Mouse (Mus musculus) kidney, embryonic 14.5 days (tissue): ENCODE measurements at regions not wholly inside any gene's neighbourhood (a gene's known extent, or its start where the extent isn't known, plus 50 kb on each side); places are given as distances from the start of the nearest gene placed in this dataset.

ENCODE experiments used
- ATAC-seq: fragments of 200-750 bp; cut with Nextera tagmentation; 2 replicates; pipeline ENCODE4 v1.8.0; 2017; ENCODE audit warnings: moderate number of reproducible peaks, mild to moderate bottlenecking, moderate TSS enrichment, moderate library complexity; ENCODE audit not compliant: low FRiP score, low TSS enrichment
- H3K27ac ChIP-seq: fragments of 300-500 bp; sonication (generic); 2 replicates; pipeline ENCODE4 v1.5.1; 2014; ENCODE audit warnings: low read depth, mild to moderate bottlenecking, low read length, moderate library complexity, mixed read lengths
- H3K27me3 ChIP-seq: fragments of 300-500 bp; sonication (generic); 2 replicates; pipeline ENCODE4 v1.6.1; 2014; ENCODE audit warnings: mild to moderate bottlenecking, low read length; ENCODE audit not compliant: control insufficient read depth, insufficient read depth
- H3K36me3 ChIP-seq: fragments of 300-500 bp; sonication (generic); 2 replicates; pipeline ENCODE4 v1.6.1; 2014; ENCODE audit warnings: low read length, mixed read lengths; ENCODE audit not compliant: control insufficient read depth, insufficient read depth
- H3K4me1 ChIP-seq: fragments of 300-500 bp; sonication (generic); 2 replicates; pipeline ENCODE4 v1.6.1; 2014; ENCODE audit warnings: low read length, mixed read lengths; ENCODE audit not compliant: control insufficient read depth, insufficient read depth
- H3K4me2 ChIP-seq: fragments of 300-500 bp; sonication (generic); replicated peaks from 2 replicates; pipeline ENCODE4 v1.6.1; 2014; ENCODE audit warnings: low read depth, mild to moderate bottlenecking, low read length
- H3K4me3 ChIP-seq: fragments of 300-500 bp; sonication (generic); 2 replicates; pipeline ENCODE4 v1.5.1; 2014; ENCODE audit warnings: mild to moderate bottlenecking, low read length
- H3K9ac ChIP-seq: fragments of 300-500 bp; sonication (generic); 2 replicates; pipeline ENCODE4 v1.6.1; 2014; ENCODE audit warnings: low read depth, mild to moderate bottlenecking, low read length, moderate library complexity
- H3K9me3 ChIP-seq: fragments of 300-500 bp; sonication (generic); 2 replicates; pipeline ENCODE4 v1.6.1; 2016; ENCODE audit warnings: low read length; ENCODE audit not compliant: control insufficient read depth
- WGBS: fragments of 180-500 bp; shearing (Covaris S2); extraction: QIAGEN DNeasy Blood & Tissue Kit; methylation state at CpG from one replicate; pipeline ENCODE4 v1.1.7; 2014; 5-methylcytosine and 5-hydroxymethylcytosine counted together

DNA sequence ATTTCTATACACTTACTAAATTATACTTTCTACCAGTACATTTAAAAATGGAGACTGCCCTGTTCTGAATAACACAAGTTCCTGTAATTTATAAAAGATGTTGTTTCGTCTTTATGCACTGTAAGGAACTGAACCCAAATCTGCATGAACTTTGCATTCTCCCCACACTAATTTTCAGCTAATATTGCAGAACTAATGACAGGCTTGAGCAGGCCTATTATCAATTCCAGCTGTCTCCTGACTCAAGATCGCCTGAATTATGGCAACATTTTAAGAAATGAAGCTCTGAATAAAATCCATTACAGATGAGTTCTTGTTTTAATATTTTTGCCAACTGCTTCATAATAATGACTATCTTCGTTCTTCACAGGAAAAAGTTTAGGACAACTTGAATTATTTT, 1427.0 kb downstream of the Efnb2 start:
- Histone ChIP-seq H3K9ac (no peak overlapping the region), H3K36me3 (no peaks in the 10 kb centered on the region), H3K9me3 (no peaks in the 10 kb centered on the region), H3K27ac (no peak overlapping the region), H3K4me2 (no peak overlapping the region), H3K4me1 (no peaks in the 10 kb centered on the region), H3K4me3 (no peak overlapping the region), H3K27me3 (no peaks in the 10 kb centered on the region)
- WGBS: 82% methylated on average over 3 of the region's 3 CpGs
- ATAC-seq: no peak

DNA sequence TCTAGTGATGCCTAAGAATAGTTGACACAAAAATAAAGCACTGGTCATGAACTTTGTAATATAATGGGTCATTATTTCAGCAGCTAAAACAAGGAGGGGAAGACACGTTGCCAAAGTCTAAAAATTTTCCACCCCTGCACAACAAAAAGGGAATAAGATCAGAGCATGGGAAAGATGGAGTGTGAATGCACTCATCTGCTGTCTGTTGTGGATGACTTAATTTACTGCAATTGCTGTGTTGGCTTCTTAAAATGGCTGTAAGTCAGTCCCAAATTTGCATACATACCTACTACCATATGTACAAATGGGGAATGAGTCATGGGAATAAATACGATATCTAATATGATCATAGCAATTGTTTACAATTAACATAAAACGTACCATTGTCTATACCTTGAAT, 1441.7 kb downstream of the Efnb2 start:
- Histone ChIP-seq H3K9me3 (no peaks in the 10 kb centered on the region), H3K4me2 (no peak overlapping the region), H3K4me3 (no peak overlapping the region), H3K4me1 (no peaks in the 10 kb centered on the region), H3K27ac (no peak overlapping the region), H3K36me3 (no peaks in the 10 kb centered on the region), H3K27me3 (no peaks in the 10 kb centered on the region), H3K9ac (no peak overlapping the region)
- no peak for ATAC-seq
- 70% methylated on average over 3 of the region's 3 CpGs for WGBS

DNA sequence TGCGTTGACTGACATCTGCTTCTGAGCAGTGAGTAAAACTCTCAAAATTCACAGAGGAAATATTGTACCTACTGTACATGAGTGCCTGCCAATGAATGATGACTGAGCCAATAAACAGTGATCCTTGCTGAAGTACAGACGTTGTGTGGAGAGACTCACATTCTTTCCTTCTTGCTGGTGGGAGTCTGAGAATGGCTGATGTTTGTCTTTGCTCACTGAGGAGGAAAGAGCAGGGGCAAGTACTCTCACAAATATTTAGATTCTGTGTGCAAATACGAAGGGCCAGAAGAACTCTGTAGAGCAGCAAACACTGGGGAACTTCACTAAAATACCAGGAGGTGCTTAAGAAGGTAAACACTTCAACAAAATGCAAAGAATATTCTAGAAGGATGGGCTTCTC, 1453.9 kb downstream of the Efnb2 start:
- Histone ChIP-seq H3K4me1 (no peaks in the 10 kb centered on the region), H3K36me3 (no peaks in the 10 kb centered on the region), H3K4me3 (no peak overlapping the region), H3K27me3 (no peaks in the 10 kb centered on the region), H3K9ac (no peak overlapping the region), H3K9me3 (no peaks in the 10 kb centered on the region), H3K27ac (no peak overlapping the region), H3K4me2 (no peak overlapping the region)
- ATAC-seq: no peak
- 35% methylated on average over 3 of the region's 3 CpGs for WGBS

DNA sequence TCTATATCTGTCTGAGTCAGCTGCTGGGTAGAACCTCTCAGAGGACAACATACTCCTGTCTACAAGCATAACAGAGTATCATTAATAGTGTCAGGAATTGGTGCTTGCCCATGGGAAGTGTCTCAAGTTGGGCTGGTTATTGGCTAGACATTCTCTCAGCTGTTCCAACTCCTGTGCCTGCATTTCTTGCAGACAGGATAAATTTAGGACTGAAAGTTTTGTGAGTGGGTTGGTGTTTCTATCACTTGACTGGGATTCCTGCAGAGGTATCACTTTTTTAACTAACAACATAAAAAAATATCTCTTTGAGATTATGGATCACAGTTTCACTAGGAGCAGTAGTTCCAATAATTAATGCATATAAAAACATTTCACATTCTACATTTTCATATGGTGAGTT, 1454.4 kb downstream of the Efnb2 start:
- ATAC-seq: no peak
- Histone ChIP-seq H3K4me3 (no peak overlapping the region), H3K36me3 (no peaks in the 10 kb centered on the region), H3K27ac (no peak overlapping the region), H3K9ac (no peak overlapping the region), H3K9me3 (no peaks in the 10 kb centered on the region), H3K4me2 (no peak overlapping the region), H3K4me1 (no peaks in the 10 kb centered on the region), H3K27me3 (no peaks in the 10 kb centered on the region)

DNA sequence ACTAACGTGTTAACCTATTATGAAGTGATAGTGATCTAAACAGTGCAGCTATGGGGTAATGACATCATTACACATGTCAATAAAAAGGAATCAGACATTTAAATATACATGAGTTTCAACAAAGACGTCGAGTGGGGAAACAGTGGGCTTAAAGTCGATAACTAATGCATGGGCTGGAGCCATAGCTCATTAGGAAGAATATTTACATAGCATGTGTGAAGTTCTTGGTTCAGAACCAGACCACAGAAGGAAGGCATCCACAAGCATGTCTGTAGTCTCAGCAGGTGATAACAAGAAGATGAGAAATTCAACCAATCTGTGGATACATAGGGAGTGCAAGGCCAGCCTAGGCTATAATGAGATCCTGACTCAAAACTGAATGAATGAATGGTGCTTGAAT, 1456.0 kb downstream of the Efnb2 start:
- no peaks in the 10 kb centered on the region for H3K36me3 ChIP-seq
- H3K4me2 ChIP-seq: no peak overlapping the region
- H3K27me3 ChIP-seq: no peaks in the 10 kb centered on the region
- no peaks in the 10 kb centered on the region for H3K9me3 ChIP-seq
- no peak overlapping the region for H3K27ac ChIP-seq
- WGBS: 82% methylated on average over 4 of the region's 4 CpGs
- no peaks in the 10 kb centered on the region for H3K4me1 ChIP-seq
- no peak overlapping the region for H3K9ac ChIP-seq
- no peak overlapping the region for H3K4me3 ChIP-seq
- ATAC-seq: no peak

DNA sequence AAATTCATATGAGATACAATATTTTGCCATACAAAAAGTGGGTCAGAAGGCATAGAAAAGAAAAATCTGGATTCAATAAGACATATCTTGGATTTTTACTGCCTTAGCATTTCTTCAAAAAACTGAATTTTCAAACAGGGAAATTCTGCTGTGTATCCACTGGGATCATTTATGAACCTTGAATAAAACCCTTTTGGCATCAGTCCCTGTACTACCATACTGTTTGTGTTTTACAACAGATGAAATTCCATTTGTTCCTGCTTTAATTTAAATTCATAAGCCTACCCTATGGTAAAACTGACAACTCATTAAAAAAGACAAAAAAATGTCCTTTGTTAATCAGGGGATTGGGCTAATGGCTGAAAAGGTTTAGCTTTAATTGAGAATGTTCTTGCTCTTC, 1470.3 kb downstream of the Efnb2 start:
- no peak for ATAC-seq
- no peak overlapping the region for H3K9ac ChIP-seq
- H3K27ac ChIP-seq: no peak overlapping the region
- no peaks in the 10 kb centered on the region for H3K36me3 ChIP-seq
- H3K4me1 ChIP-seq: no peaks in the 10 kb centered on the region
- H3K9me3 ChIP-seq: no peaks in the 10 kb centered on the region
- no peaks in the 10 kb centered on the region for H3K27me3 ChIP-seq
- no peak overlapping the region for H3K4me2 ChIP-seq
- no peak overlapping the region for H3K4me3 ChIP-seq

DNA sequence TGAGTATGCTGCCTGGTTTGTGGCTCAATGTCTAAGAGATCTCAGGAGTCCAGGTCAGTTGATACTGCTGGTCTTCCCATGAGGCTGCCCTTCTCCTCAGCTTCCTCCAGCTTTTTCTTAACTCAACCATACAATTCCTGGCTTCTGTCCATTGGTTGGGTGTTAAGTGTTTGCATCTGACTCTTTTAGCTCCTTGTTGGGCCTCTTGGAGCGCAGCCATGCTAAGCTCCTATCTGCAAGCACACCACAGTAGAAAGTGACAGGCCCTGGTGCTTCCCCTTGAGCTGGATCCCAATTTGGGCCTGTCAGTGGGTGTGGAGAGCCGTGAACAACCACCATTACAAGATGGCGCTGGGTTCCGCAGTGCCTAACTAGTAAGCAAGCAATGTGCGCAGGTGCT, 1497.7 kb downstream of the Efnb2 start:
- Histone ChIP-seq H3K27ac (no peak overlapping the region), H3K9ac (no peak overlapping the region), H3K4me2 (no peak overlapping the region), H3K4me1 (no peaks in the 10 kb centered on the region), H3K9me3 (no peaks in the 10 kb centered on the region), H3K36me3 (no peaks in the 10 kb centered on the region), H3K4me3 (no peak overlapping the region), H3K27me3 (no peaks in the 10 kb centered on the region)
- no peak for ATAC-seq
- 97% methylated on average over 5 of the region's 5 CpGs for WGBS

DNA sequence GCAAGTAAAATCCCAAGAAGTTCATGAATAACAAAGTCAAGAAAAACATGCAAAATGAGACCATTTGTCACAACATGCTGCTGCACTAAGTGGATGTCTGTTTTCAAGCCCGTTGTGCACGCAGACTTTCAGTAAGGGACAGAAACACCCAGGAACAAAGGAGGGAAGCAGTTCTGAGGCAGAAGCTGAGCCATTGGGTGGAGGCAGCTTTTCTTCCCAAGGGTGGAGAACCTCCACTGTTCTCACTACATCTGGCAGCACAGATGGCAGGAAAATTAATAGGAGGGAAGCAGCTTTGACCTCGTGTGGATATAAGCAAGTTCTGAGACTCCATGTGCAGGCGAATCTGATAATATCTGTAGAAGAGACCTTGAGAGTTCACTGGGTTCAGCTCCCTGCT, 1529.3 kb downstream of the Efnb2 start:
- ATAC-seq: no peak
- Histone ChIP-seq H3K4me1 (no peaks in the 10 kb centered on the region), H3K36me3 (no peaks in the 10 kb centered on the region), H3K4me3 (no peak overlapping the region), H3K27me3 (no peaks in the 10 kb centered on the region), H3K4me2 (no peak overlapping the region), H3K9ac (no peak overlapping the region), H3K27ac (no peak overlapping the region), H3K9me3 (no peaks in the 10 kb centered on the region)
- WGBS: 46% methylated on average over 4 of the region's 4 CpGs

DNA sequence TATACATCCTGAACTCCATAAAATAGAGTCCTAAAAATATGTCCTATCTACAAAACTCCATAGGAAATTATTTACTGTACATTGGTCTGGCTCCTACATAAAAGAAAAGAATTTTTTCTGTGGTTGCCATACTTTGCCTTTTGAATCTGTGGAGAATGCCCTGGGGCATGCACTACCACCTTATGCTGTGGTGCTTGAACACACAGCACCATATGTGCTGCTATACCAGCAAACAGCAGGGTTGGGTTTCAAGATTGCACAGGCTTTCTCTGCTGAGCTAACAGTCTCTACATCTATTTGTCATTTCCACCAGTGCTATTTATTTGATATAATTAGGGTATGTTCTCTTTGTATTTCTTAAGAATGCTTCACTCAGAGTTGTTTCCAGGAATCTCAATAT, 1552.2 kb downstream of the Efnb2 start:
- Histone ChIP-seq H3K4me2 (no peak overlapping the region), H3K4me1 (no peaks in the 10 kb centered on the region), H3K36me3 (no peaks in the 10 kb centered on the region), H3K9me3 (no peaks in the 10 kb centered on the region), H3K27me3 (no peaks in the 10 kb centered on the region), H3K9ac (no peak overlapping the region), H3K27ac (no peak overlapping the region), H3K4me3 (no peak overlapping the region)
- no peak for ATAC-seq

DNA sequence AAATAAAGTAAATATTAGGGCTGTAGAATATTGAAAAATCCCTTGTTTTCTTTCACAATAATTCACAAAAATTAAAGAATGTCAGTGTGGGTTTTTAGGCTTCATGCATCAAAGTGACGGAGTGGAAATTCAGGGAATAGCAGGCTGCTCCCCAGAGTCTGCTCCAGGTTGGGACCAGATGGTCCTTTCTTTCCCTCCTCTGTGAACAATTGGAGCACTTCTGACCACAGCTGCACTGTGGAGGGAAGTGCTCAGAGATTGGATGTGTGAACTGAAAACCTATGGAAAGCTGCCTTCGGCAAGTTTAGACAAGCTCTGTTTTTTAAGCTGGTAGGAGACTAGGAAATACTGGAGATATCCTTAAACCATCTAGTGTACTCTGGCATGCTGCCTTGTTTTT, 1563.5 kb downstream of the Efnb2 start:
- 64% methylated on average over 2 of the region's 2 CpGs for WGBS

More for the DNA sequence above, 1563.5 kb downstream of the Efnb2 start:
- no peak for ATAC-seq
- H3K27ac ChIP-seq: no peak overlapping the region
- no peak overlapping the region for H3K4me2 ChIP-seq
- H3K4me3 ChIP-seq: no peak overlapping the region
- H3K9ac ChIP-seq: no peak overlapping the region
- H3K27me3 ChIP-seq: no peaks in the 10 kb centered on the region
- H3K36me3 ChIP-seq: no peaks in the 10 kb centered on the region
- no peaks in the 10 kb centered on the region for H3K9me3 ChIP-seq
- no peaks in the 10 kb centered on the region for H3K4me1 ChIP-seq
